Mouse (Mus musculus): ENCODE data around the gene Grid2. TPM values are rescaled to one million over a fixed set of nuclear protein-coding genes. Genes with fewer than 3 reads are reported as not detected.

Gene Grid2
- polyA plus RNA-seq (2016; fragmentation: Nextera tagmentation; extraction: Ambion mirVana) = 1.8 and 2.7 TPM in 2 replicates

DNA sequence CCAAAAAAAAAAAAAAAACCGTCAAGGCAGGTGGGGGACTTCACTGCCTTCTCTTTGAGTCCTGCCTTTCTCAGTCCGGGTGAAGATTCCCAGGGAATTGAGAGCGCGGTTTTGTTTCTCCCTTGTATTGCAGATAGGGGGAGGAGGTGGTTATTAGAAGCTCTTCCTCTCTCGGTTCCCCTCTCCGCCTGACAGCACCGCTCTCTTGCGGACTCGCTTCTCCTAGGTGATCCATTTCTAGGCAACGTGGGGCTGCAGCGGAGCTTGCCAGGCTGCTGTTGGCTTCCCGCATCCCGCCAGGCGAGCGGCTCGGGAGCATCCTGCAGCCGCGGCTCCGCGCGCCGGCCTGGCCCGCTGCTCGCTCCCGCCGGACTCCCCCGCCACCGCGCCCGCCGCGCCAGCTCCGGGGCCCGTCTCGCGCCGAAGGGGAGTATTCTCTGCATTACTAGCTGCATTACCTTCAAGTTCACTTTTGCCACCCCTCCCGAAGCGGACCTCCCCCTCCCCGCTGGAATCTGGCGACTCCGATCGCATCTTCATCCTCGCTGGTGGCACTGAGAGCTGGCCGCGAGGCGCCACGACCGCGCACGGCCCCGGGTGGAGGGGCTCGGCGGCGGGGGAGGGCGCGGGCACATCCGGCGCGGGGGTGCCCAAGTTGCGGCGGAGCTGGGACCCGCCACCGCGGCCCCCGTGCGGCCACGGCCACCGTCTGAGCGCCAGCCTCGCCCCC, at the start of gene Grid2:
Gene Grid2 (plus strand): TSS at position 51 of the 730 bp plus-strand sequence.
- under 1% methylated on average over 69 of the region's 71 CpGs for WGBS
- Histone ChIP-seq H3K9me3 (replicated peaks) (no peaks in the 10 kb centered on the region), H3K9ac (peak within 1 kb of the TSS; percentile 71), H3K4me3 (peak within 1 kb of the TSS; percentile 72), H3K4me1 (replicated peaks) (no peaks in the 10 kb centered on the region), H3K36me3 (no peaks in the 10 kb centered on the region), H3K4me2 (peak within 1 kb of the TSS; percentile 85), H3K27me3 (replicated peaks) (peaks cover 11% of the 10 kb centered on the region), H3K27ac (ENCODE audit: poor library complexity, severe bottlenecking) (no peak within 1 kb of the TSS)
- peak; percentile 39; the same call in 1 of the 2 replicates for ATAC-seq (ENCODE audit: insufficient number of reproducible peaks, low FRiP score)

DNA sequence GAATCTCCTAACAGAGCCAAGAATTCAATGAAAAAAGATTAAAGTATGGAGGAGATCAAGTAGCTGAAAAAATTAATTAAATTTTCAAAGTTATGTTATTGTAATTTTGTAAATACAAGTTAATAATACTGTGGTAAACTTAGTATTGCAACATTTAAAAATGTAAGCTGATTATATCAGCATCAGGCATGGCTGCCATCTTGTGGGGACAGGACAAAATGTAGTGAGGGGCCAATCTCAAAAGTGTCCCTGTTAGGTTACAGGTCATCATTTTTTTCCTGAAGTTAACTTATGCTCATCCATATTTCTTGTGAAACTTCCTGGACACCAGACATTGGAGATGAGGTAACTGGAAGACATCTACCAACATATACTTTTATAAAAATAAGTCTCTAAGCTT, 4.9 kb upstream of the Grid2 start:
- H3K4me1 ChIP-seq (replicated peaks) = no peaks in the 10 kb centered on the region
- no peak for ATAC-seq (ENCODE audit: insufficient number of reproducible peaks, low FRiP score)
- no peak overlapping the region for H3K4me3 ChIP-seq
- no peak overlapping the region for H3K4me2 ChIP-seq
- no peaks in the 10 kb centered on the region for H3K36me3 ChIP-seq
- peaks cover 8% of the 10 kb centered on the region for H3K27me3 ChIP-seq (replicated peaks)
- no peaks in the 10 kb centered on the region for H3K9me3 ChIP-seq (replicated peaks)
- no peak overlapping the region for H3K27ac ChIP-seq (ENCODE audit: poor library complexity, severe bottlenecking)
- H3K9ac ChIP-seq = no peak overlapping the region

DNA sequence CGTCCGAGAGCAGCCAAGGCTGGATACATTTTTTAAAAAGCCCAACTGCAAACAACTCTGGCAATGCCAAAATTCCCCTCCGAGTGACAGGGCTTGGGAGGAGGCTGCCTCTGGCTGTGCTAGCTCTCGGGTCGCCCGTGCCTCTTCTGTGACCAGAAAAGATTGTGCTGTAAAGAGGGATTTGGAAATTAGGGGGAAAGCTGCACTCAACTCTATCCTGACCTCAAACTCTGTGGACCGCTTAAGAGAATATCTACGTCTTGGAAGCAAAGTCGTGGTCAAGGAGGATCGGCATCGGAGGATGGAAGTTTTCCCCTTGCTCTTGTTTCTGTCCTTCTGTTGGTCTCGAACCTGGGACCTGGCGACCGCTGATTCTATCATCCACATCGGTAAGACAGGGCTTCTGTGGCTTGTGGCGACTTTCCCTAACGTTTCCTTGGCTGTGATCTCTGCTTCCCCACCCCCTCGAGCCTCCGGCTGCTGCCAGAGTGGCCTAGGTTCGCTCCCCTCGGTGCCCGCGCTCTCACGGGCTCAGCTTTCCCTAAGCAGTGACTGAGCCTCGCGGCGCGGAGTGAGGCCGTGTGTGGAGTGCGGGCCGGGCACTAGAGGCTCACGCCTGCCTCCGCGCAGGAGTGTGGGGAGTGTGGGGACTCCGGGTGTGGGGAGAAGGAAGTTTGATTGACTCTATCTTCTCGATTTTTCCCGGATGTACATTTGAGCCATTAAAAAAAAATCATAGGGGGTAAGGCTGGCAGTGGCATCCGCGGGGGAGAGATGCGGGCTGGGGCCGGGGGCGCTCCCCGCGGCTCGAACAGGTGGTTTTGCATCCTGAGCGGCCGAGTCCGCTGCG, 1.1 kb downstream of the Grid2 start:
- Histone ChIP-seq H3K4me1 (replicated peaks) (no peaks in the 10 kb centered on the region), H3K4me3 (peak overlapping the region; percentile 72), H3K27me3 (replicated peaks) (peaks cover 11% of the 10 kb centered on the region), H3K4me2 (peak overlapping the region; percentile 85), H3K9me3 (replicated peaks) (no peaks in the 10 kb centered on the region), H3K36me3 (no peaks in the 10 kb centered on the region), H3K27ac (ENCODE audit: poor library complexity, severe bottlenecking) (no peak overlapping the region), H3K9ac (peak overlapping the region; percentile 71)
- WGBS = under 1% methylated on average over 49 of the region's 49 CpGs
- ATAC-seq (ENCODE audit: insufficient number of reproducible peaks, low FRiP score) = peak; percentile 59; the same call in 1 of the 2 replicates

DNA sequence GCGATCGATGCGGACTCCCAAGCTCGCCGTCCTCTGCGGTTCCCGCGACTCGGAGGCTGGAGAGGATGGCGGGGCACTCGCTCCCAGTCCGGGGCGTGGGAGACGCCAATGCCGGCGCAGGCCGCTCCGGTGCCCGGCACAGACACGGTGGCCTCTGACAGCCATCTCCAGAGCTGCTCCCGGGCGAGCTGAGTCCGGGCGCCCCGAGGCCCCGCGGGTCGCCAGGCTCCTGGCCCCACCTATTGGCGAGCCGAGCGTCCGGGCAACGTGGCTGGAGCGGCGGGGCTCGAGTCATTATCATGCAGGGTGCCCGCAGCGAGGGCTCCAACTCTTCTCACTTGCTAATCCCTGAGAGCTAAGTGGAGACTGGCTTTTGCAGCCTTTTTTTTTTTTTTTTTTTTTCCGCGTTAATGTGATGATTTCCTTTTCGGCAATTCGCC, 1.8 kb downstream of the Grid2 start:
- no peaks in the 10 kb centered on the region for H3K36me3 ChIP-seq
- peak overlapping the region; percentile 85 for H3K4me2 ChIP-seq
- H3K4me1 ChIP-seq (replicated peaks) = no peaks in the 10 kb centered on the region
- H3K27me3 ChIP-seq (replicated peaks) = peaks cover 11% of the 10 kb centered on the region
- H3K4me3 ChIP-seq = peak overlapping the region; percentile 72
- peak overlapping the region; percentile 71 for H3K9ac ChIP-seq
- H3K27ac ChIP-seq (ENCODE audit: poor library complexity, severe bottlenecking) = no peak overlapping the region
- no peaks in the 10 kb centered on the region for H3K9me3 ChIP-seq (replicated peaks)
- peak; percentile 67 for ATAC-seq (ENCODE audit: insufficient number of reproducible peaks, low FRiP score)
- 0% methylated on average over 42 of the region's 42 CpGs for WGBS

DNA sequence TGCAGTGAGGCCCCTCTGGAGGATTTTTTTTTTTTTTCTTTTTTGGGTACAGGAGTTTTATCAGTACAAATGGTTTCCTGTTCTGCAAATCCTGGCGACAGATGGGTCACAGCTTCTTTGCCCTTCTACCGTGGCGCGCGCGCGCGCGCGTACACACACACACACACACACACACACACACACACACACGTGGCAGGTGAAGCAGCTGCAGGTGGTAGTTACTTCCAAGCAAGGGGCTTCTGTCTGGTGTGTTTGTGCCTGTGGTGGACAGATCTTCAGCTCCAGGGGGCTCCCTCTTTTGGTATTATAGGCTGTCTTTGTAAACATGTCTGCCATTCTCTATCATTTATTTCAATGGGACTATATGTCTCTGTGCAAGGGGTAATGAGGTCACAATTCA, 2.2 kb downstream of the Grid2 start:
- Histone ChIP-seq H3K36me3 (no peaks in the 10 kb centered on the region), H3K4me2 (peak overlapping the region; percentile 85), H3K9me3 (replicated peaks) (no peaks in the 10 kb centered on the region), H3K27me3 (replicated peaks) (peaks cover 11% of the 10 kb centered on the region), H3K27ac (ENCODE audit: poor library complexity, severe bottlenecking) (no peak overlapping the region), H3K9ac (no peak overlapping the region; the same call in 1 of the 2 replicates), H3K4me3 (peak overlapping the region; percentile 72), H3K4me1 (replicated peaks) (no peaks in the 10 kb centered on the region)
- no peak for ATAC-seq (ENCODE audit: insufficient number of reproducible peaks, low FRiP score)
- WGBS = 2% methylated on average over 11 of the region's 11 CpGs

DNA sequence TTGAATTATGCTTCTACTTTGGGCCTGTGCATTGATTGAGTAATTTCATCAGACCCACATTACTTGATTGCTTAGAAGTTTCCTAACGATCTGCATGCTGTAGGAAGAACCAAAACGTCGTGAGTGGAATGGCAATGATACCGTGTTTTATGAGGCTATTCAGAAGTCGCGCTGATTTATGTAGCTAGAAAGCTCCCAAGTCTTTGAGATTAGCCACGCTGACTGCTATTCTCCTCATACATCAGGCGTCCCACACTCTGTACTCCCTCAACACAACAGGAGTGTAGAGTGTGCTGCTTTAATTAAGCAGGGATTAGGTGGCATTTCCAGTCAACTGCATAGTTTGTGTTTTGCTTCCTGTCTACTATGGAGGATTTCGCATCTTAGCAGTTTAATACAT, 4.1 kb downstream of the Grid2 start:
- Histone ChIP-seq H3K4me3 (no peak overlapping the region), H3K27me3 (replicated peaks) (peaks cover 8% of the 10 kb centered on the region), H3K9ac (no peak overlapping the region), H3K27ac (ENCODE audit: poor library complexity, severe bottlenecking) (no peak overlapping the region), H3K36me3 (no peaks in the 10 kb centered on the region), H3K4me2 (no peak overlapping the region), H3K4me1 (replicated peaks) (no peaks in the 10 kb centered on the region), H3K9me3 (replicated peaks) (no peaks in the 10 kb centered on the region)
- ATAC-seq (ENCODE audit: insufficient number of reproducible peaks, low FRiP score) = no peak
- 65% methylated on average over 9 of the region's 9 CpGs for WGBS

DNA sequence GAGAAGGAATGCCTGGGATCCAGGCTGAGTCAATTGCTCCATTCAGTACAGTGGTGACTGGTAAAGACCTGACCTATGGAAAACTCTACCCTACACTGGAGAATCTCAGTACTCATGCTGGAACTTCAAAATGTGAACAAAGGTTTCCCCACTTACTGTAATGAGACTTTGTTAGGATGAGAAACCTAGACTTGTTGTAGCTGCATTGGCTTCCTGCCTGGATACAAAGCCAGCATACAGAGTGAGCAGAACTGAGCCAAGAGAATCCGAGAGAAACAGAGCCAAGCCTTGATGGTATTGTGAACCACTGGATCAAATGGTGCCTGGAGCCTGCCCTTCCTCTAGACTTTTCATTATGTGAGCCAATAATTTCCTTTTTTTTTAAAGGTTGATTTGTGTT, 28.7 kb downstream of the Grid2 start:
- Histone ChIP-seq H3K27ac (ENCODE audit: poor library complexity, severe bottlenecking) (no peak overlapping the region), H3K4me2 (no peak overlapping the region), H3K4me1 (replicated peaks) (no peaks in the 10 kb centered on the region), H3K4me3 (no peak overlapping the region), H3K9ac (no peak overlapping the region), H3K9me3 (replicated peaks) (no peaks in the 10 kb centered on the region), H3K36me3 (no peaks in the 10 kb centered on the region), H3K27me3 (replicated peaks) (no peaks in the 10 kb centered on the region)
- WGBS = 77% methylated on average over 1 of the region's 1 CpGs
- ATAC-seq (ENCODE audit: insufficient number of reproducible peaks, low FRiP score) = no peak

DNA sequence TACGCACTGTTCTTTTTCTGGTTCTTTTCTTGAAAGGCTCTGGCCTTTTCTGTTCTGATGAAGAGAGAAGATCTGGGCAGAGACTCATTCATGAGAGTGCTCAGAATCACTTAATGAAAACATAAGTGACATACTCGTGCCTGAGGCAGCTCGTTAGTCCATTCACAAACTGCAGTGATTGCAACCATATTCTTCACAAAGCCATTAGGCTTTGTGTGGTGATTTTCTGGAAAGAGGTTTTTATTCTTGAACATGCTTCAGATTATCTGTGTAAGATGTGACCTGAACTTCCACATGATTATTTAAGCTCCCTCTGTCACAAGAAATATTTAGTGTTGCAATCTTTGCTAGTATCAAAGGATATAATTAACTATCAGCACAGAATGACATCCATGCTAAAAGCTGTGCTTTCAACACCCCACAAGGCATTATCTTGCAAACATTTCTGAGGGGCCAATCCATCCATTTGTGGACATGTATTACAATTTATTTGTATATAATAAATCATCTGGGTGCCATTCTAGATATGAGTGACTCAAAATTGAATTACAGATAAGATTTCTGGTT, 86.8 kb downstream of the Grid2 start:
- Histone ChIP-seq H3K4me2 (no peak overlapping the region), H3K4me1 (replicated peaks) (no peaks in the 10 kb centered on the region), H3K9ac (no peak overlapping the region), H3K27ac (ENCODE audit: poor library complexity, severe bottlenecking) (no peak overlapping the region), H3K27me3 (replicated peaks) (no peaks in the 10 kb centered on the region), H3K4me3 (no peak overlapping the region), H3K9me3 (replicated peaks) (no peaks in the 10 kb centered on the region), H3K36me3 (no peaks in the 10 kb centered on the region)
- WGBS = 73% methylated on average over 3 of the region's 3 CpGs
- no peak for ATAC-seq (ENCODE audit: insufficient number of reproducible peaks, low FRiP score)

DNA sequence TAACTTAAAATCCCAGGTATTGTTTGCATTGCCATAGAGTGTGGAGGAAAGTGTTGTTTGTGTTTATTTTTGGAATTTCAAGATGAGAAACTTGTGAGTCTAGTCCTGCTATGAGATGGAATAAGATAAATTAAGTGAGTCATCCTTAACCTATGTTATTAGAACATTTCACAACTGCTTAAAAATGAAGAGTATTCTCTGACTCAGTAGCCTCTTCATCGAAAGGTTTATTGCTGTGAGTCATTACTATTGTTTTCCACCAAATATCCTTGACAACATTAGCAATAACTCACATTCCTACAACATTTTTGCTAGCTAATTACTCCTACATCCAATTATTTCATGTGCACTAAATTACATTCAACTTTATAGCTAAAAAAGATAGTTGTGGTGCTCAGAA, 91.3 kb downstream of the Grid2 start:
- Histone ChIP-seq H3K36me3 (no peaks in the 10 kb centered on the region), H3K27ac (ENCODE audit: poor library complexity, severe bottlenecking) (no peak overlapping the region), H3K9ac (no peak overlapping the region), H3K9me3 (replicated peaks) (no peaks in the 10 kb centered on the region), H3K4me3 (no peak overlapping the region), H3K4me2 (no peak overlapping the region), H3K4me1 (replicated peaks) (no peaks in the 10 kb centered on the region), H3K27me3 (replicated peaks) (no peaks in the 10 kb centered on the region)
- ATAC-seq (ENCODE audit: insufficient number of reproducible peaks, low FRiP score) = no peak
- WGBS = 75% methylated on average over 1 of the region's 1 CpGs

DNA sequence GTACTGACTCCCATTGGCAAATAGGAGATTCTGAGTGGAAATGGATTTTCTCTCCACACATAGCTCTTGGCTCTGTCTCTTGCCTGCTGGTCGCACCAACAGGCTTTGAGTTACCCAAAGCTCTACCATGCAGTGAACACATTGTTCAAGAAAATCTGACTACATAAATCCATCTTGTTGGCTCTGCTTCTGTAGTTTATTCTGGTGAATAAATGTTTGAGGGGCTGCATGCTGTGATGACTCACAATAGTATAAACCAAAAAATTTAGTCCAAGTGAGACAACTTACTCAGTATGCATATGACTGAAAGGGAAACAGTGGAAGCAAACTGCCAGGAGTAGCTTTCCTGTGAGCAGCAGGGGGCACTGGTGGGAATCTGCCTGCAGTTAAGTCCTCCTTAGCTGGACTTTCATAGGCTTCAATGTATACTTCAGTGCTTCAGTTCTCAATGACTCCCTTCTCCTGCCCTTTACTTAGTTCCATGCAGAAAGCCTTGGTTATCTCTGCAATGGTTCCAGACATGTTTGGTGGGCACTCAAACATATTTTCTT, 125.5 kb downstream of the Grid2 start:
- H3K27me3 ChIP-seq (replicated peaks) = no peaks in the 10 kb centered on the region
- H3K4me3 ChIP-seq = no peak overlapping the region
- 78% methylated on average over 1 of the region's 1 CpGs for WGBS
- no peak for ATAC-seq (ENCODE audit: insufficient number of reproducible peaks, low FRiP score)
- H3K9ac ChIP-seq = no peak overlapping the region
- no peaks in the 10 kb centered on the region for H3K4me1 ChIP-seq (replicated peaks)
- no peaks in the 10 kb centered on the region for H3K9me3 ChIP-seq (replicated peaks)
- H3K36me3 ChIP-seq = no peaks in the 10 kb centered on the region
- H3K27ac ChIP-seq (ENCODE audit: poor library complexity, severe bottlenecking) = no peak overlapping the region
- H3K4me2 ChIP-seq = no peak overlapping the region

DNA sequence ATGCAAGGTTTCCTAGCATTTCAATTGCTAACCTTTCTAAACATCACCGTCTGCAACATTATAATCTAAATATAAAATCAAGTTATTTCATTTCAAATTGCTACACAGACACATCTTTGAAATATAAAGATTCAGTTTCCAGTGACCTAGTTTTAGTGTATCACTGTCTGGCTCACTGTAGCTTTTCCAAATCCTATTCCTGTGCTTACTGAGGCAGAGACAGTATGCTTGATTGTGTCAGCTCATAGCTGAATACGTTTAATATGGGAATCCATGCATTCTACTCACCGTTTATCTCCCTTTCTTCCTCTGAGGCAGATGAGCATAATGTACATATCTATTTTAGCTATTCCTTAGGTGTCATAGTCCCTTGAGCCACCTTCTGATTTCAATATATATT, 146.0 kb downstream of the Grid2 start:
- Histone ChIP-seq H3K9ac (no peak overlapping the region), H3K4me1 (replicated peaks) (no peaks in the 10 kb centered on the region)
- WGBS = 67% methylated on average over 3 of the region's 3 CpGs

More for the DNA sequence above, 146.0 kb downstream of the Grid2 start:
- Histone ChIP-seq H3K4me3 (no peak overlapping the region), H3K36me3 (no peaks in the 10 kb centered on the region), H3K4me2 (no peak overlapping the region), H3K27me3 (replicated peaks) (no peaks in the 10 kb centered on the region), H3K27ac (ENCODE audit: poor library complexity, severe bottlenecking) (no peak overlapping the region), H3K9me3 (replicated peaks) (no peaks in the 10 kb centered on the region)
- ATAC-seq (ENCODE audit: insufficient number of reproducible peaks, low FRiP score) = no peak

Data from heart, embryonic 12.5 days (tissue).